Mouse (Mus musculus) left cerebral cortex, postnatal 25 days (tissue): ENCODE measurements around the gene Wdr72. TPM values are rescaled to one million over a fixed set of nuclear protein-coding genes. Genes with fewer than 3 reads are reported as not detected.

Source experiments
- total RNA-seq, 2 experiments: library from RNA; stranded (reverse); gene quantifications; 2 replicates each; pipeline ENCODE4 v1.2.3; 2021

Wdr72 gene
- total RNA-seq, 2 experiments from 2014 or later: 0.11 to 0.21 TPM

Other genes starting within 250 kb of the Wdr72 start
- 10 to 100 TPM; 18.7 to 25.7 TPM for gene Unc13c, start 141.4 kb upstream of the Wdr72 start, total RNA-seq